In genomic region chr2:67858340-67858739, GRCm38 (mm10) we compare ENCODE assay signal across 20 mouse cellular contexts.
"Had no signal": no experiment of that assay in that cellular context is flagged by ENCODE, and none has a peak within 500 bp of the region (broad histone marks: within the 10 kb centered on the region; RNA-seq: fewer than 3 reads in every experiment).

No protein-coding gene starts in this region.

- H3K27ac ChIP-seq: liver, embryonic 13.5 days; liver, embryonic 15.5 days; lung, embryonic 15.5 days; macrophage had no signal

- H3K36me3 ChIP-seq: liver, embryonic 13.5 days; liver, embryonic 15.5 days; lung, embryonic 15.5 days had no signal

- H3K9ac ChIP-seq: liver, embryonic 13.5 days; liver, embryonic 15.5 days; liver, postnatal 0 days; lung, embryonic 15.5 days had no signal

- H3K4me1 ChIP-seq: liver, embryonic 13.5 days; liver, embryonic 15.5 days; lung, embryonic 15.5 days; megakaryocyte, embryonic 14.5 days had no signal

- H3K4me2 ChIP-seq: liver, embryonic 11.5 days; liver, embryonic 13.5 days; liver, embryonic 15.5 days; lung, embryonic 15.5 days; midbrain, embryonic 11.5 days had no signal

- H3K27me3 ChIP-seq: liver, embryonic 13.5 days; liver, embryonic 15.5 days; lung, embryonic 15.5 days; megakaryocyte, embryonic 14.5 days had no signal

- H3K4me3 ChIP-seq: liver, embryonic 13.5 days; liver, embryonic 15.5 days; lung, embryonic 15.5 days; megakaryocyte, embryonic 14.5 days had no signal

- H3K9me3 ChIP-seq: liver, embryonic 13.5 days; liver, embryonic 15.5 days; lung, embryonic 15.5 days; megakaryocyte, embryonic 14.5 days had no signal

- DNase-seq: liver, embryonic 13.5 days; liver, postnatal 0 days; lung, adult 2 months; lung, postnatal 14 days; lung, postnatal 36 days; right cerebral cortex, adult 18-20 months; right cerebral cortex, postnatal 25 days; right cerebral cortex, postnatal 4 days; spleen, adult 18-20 months; thymus, adult 18-20 months; thymus, postnatal 14 days; thymus, postnatal 36 days had no signal

- ATAC-seq: liver, postnatal 0 days; lung, postnatal 0 days; midbrain, embryonic 16.5 days had no signal
